Mouse (Mus musculus) limb, embryonic 14.5 days (tissue): ENCODE results near the gene Abl1. TPM values are rescaled to one million over a fixed set of nuclear protein-coding genes. Genes with fewer than 3 reads are reported as not detected.

Experiments used
- ATAC-seq: fragments of 200-750 bp; cut with Nextera tagmentation; 2 replicates; pipeline ENCODE4 v1.8.0; 2017; ENCODE audit warnings: low read depth, moderate number of reproducible peaks, moderate TSS enrichment; ENCODE audit not compliant: low FRiP score
- DNase-seq: peaks from one replicate; pipeline ENCODE4 v3.0.0-alpha.2; 2015; ENCODE audit warnings: low spot score
- H3K27ac ChIP-seq: fragments of 300-500 bp; sonication (generic); replicated peaks from 2 replicates; pipeline ENCODE4 v1.5.1; 2014; ENCODE audit warnings: low read depth, mild to moderate bottlenecking, low read length, moderate library complexity, mixed read lengths
- H3K27me3 ChIP-seq: fragments of 300-500 bp; sonication (generic); 2 replicates; pipeline ENCODE4 v1.6.1; 2014; ENCODE audit warnings: low read length, mixed read lengths; ENCODE audit not compliant: control insufficient read depth, insufficient read depth
- H3K36me3 ChIP-seq: fragments of 300-500 bp; sonication (generic); 2 replicates; pipeline ENCODE4 v1.6.1; 2014; ENCODE audit warnings: mild to moderate bottlenecking, low read length, moderate library complexity, mixed read lengths; ENCODE audit not compliant: control insufficient read depth, insufficient read depth
- H3K4me1 ChIP-seq: fragments of 300-500 bp; sonication (generic); 2 replicates; pipeline ENCODE4 v1.6.1; 2014; ENCODE audit warnings: antibody characterized with exemption, low read length, mixed read lengths; ENCODE audit not compliant: control insufficient read depth, insufficient read depth
- H3K4me2 ChIP-seq: fragments of 300-500 bp; sonication (generic); replicated peaks from 2 replicates; pipeline ENCODE4 v1.6.1; 2014; ENCODE audit warnings: low read depth, mild to moderate bottlenecking, low read length, moderate library complexity; ENCODE audit not compliant: severe bottlenecking
- H3K4me3 ChIP-seq: fragments of 300-500 bp; sonication (generic); replicated peaks from 2 replicates; pipeline ENCODE4 v1.5.1; 2014; ENCODE audit warnings: low read length
- H3K9ac ChIP-seq: fragments of 300-500 bp; sonication (generic); 2 replicates; pipeline ENCODE4 v1.6.1; 2014; ENCODE audit warnings: mild to moderate bottlenecking, low read depth, low read length, moderate library complexity; ENCODE audit not compliant: severe bottlenecking
- H3K9me3 ChIP-seq: fragments of 300-500 bp; sonication (generic); 2 replicates; pipeline ENCODE4 v1.6.1; 2016; ENCODE audit warnings: low read length; ENCODE audit not compliant: control insufficient read depth
- POLR2A ChIP-seq: fragments of 200-500 bp; IDR thresholded peaks from 2 replicates; pipeline ENCODE4 v1.8.0; 2012; ENCODE audit warnings: inconsistent platforms, mild to moderate bottlenecking, moderate library complexity, borderline replicate concordance; ENCODE audit not compliant: insufficient read depth, insufficient read length; ENCODE audit errors: extremely low read depth
- WGBS: fragments of 180-500 bp; shearing (Covaris S2); extraction: QIAGEN DNeasy Blood & Tissue Kit; methylation state at CpG from one replicate; pipeline ENCODE4 v1.1.7; 2014; 5-methylcytosine and 5-hydroxymethylcytosine counted together
- polyA plus RNA-seq, 2 experiments: library from polyadenylated mRNA; depleted of rRNA in 1 of 2; stranded (reverse) in 1 of 2; unstranded in 1 of 2; fragments of >200 nt; fragmentation: Nextera tagmentation in 1 of 2; extraction: Ambion mirVana in 1 of 2; gene quantifications; 2 replicates each; pipeline versions ENCODE4 v1.2.1 to v1.2.3; 2012 to 2014

Gene Abl1
- polyA plus RNA-seq, 2 experiments = 49.0 to 104 TPM

GRCm38 (mm10) chr2:31640609-31641507, 47.3 kb upstream of the Abl1 start:
- Histone ChIP-seq H3K27ac (no peak overlapping the region), H3K36me3 (no peaks in the 10 kb centered on the region), H3K27me3 (peaks cover 94% of the 10 kb centered on the region), H3K4me2 (no peak overlapping the region), H3K4me1 (peaks cover 9% of the 10 kb centered on the region), H3K4me3 (no peak overlapping the region), H3K9ac (no peak overlapping the region), H3K9me3 (no peaks in the 10 kb centered on the region)
- DNase-seq (no peak), ATAC-seq (no peak)
- no peak for TF ChIP-seq POLR2A
- WGBS = under 1% methylated on average over 48 of the region's 48 CpGs

- TF ChIP-seq POLR2A = no peak
- Histone ChIP-seq H3K27ac (no peak overlapping the region), H3K4me2 (no peak overlapping the region), H3K9ac (no peak overlapping the region), H3K4me3 (no peak overlapping the region), H3K9me3 (no peaks in the 10 kb centered on the region), H3K4me1 (peaks cover 4% of the 10 kb centered on the region), H3K36me3 (no peaks in the 10 kb centered on the region), H3K27me3 (peaks cover 94% of the 10 kb centered on the region)
- 2% methylated on average over 11 of the region's 11 CpGs for WGBS
- DNase-seq (no peak), ATAC-seq (no peak)
Measured at GRCm38 (mm10) chr2:31641508-31641830, 46.7 kb upstream of the Abl1 start.

DNA sequence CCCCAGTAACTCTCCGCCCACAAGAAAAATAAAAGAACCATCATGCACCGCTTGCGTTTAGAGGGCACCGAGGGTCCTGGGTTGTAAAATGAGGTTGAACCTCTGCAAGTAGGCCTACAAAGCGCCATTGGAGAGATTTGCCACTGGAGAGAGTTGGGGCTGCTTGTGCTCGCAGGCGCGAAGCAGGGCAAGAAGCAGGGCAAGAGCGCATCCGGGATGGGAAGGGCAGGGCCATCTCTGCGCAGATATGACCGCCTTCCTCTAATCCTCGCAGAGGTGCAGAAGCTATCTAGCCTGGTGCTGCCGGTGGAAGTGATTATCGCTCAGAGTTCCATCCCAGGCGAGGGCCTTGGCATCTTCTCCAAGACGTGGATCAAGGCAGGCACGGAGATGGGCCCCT, 46.2 kb upstream of the Abl1 start:
- DNase-seq (no peak), ATAC-seq (no peak)
- Histone ChIP-seq H3K9me3 (no peaks in the 10 kb centered on the region), H3K4me1 (0 out of 2 replicates have a peak, but pooled peaks cover under 1% of the 10 kb centered on the region), H3K27me3 (peaks cover 94% of the 10 kb centered on the region), H3K36me3 (no peaks in the 10 kb centered on the region), H3K4me2 (no peak overlapping the region), H3K9ac (no peak overlapping the region), H3K4me3 (no peak overlapping the region), H3K27ac (no peak overlapping the region)
- WGBS = under 1% methylated on average over 17 of the region's 18 CpGs
- TF ChIP-seq POLR2A = no peak

DNA sequence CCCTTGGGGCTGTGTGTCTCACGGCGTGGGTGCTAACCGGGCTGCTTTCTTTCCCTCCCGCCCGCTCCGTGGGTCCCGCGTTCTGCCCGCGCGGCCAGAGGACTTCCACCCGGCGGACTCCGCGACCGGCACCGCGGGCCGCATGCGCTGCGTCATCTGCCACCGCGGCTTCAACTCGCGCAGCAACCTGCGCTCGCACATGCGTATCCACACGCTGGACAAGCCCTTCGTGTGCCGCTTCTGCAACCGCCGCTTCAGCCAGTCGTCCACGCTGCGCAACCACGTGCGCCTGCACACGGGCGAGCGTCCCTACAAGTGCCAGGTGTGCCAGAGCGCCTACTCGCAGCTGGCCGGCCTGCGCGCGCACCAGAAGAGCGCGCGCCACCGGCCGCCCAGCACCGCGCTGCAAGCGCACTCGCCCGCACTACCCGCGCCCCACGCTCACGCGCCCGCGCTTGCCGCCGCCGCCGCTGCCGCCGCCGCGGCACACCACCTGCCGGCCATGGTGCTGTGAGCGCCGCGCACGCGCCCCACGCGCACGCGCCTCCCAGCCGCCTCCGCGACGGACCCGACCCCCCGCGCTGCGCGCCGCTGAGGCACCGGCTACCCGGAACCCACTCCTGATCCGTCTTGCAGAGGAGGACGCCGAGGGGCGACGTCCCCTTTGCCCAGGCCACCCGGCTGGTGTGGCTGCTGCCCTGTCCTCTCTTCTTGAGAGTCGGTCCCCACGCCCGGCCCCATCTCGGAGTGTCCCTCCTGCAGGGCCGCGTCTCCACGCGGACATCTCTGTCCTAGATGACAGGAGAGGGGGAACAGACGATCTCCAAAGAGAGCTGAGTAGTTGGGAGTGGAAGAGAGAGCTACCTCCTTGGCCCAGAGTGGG, 34.0 kb upstream of the Abl1 start:
- WGBS = 1% methylated on average over 62 of the region's 109 CpGs
- no peak for DNase-seq

DNA sequence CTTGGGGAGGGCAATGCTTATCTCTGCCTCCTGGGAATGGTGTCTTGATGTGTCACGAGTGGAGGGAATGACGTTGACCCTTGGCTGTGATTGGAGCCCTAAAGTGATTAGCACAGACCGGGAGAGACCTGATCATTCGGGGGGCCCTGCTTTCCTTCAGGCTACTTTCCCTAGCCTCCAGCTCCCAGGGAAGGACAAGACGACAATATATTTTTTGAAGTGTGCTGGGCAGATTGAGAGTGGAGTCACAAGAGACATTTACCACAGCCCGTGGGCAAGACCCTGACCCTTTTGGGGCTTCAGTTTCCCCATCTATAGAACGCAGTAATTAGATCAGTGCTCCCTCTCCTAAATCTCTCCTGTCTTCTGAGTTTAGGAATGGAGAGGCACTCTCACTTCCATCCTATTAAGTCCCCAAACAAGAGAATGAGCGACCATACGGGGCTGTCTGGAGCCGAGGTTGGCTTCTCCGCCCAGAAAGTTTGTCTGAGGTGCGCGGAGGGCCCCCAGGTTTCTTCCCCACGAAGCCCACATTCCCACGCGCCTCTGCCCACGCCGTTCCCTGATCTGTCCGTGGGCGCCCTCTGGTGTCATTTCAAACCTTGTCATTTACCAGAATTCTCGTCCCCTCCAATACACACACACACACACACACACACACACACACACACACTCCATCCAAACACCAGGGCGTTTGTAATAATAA, 33.2 kb upstream of the Abl1 start:
- Histone ChIP-seq H3K27ac (no peak overlapping the region), H3K27me3 (peaks cover 55% of the 10 kb centered on the region), H3K4me1 (peaks cover 8% of the 10 kb centered on the region; the same call in 1 of the 2 replicates), H3K4me3 (peak overlapping the region; percentile 49), H3K9ac (no peak overlapping the region), H3K36me3 (no peaks in the 10 kb centered on the region), H3K9me3 (no peaks in the 10 kb centered on the region; the same call in 1 of the 2 replicates), H3K4me2 (peak overlapping the region; percentile 95; the same call in 1 of the 2 replicates)
- ATAC-seq (no peak), DNase-seq (no peak)
- WGBS = 4% methylated on average over 22 of the region's 22 CpGs
- TF ChIP-seq POLR2A = no peak

More for the DNA sequence above, 34.0 kb upstream of the Abl1 start:
- no peak for TF ChIP-seq POLR2A
- peaks cover 8% of the 10 kb centered on the region; the same call in 1 of the 2 replicates for H3K4me1 ChIP-seq
- no peaks in the 10 kb centered on the region; the same call in 1 of the 2 replicates for H3K9me3 ChIP-seq
- no peak for ATAC-seq
- H3K27me3 ChIP-seq = peaks cover 62% of the 10 kb centered on the region
- H3K36me3 ChIP-seq = no peaks in the 10 kb centered on the region
- peak overlapping the region; percentile 28 for H3K9ac ChIP-seq
- no peak overlapping the region for H3K27ac ChIP-seq
- H3K4me3 ChIP-seq = peak overlapping the region; percentile 49
- H3K4me2 ChIP-seq = peak overlapping the region; percentile 95
